Mouse (Mus musculus) erythroblast, embryonic 14.5 days (primary cell): ENCODE data around the gene Lbr.

Experiments used
- GATA1 ChIP-seq: IDR thresholded peaks from 2 replicates; pipeline ENCODE4 v1.6.1; 2012; ENCODE audit warnings: low read length, inconsistent platforms, mixed read lengths
- TAL1 ChIP-seq: IDR thresholded peaks from 3 replicates; pipeline ENCODE4 v1.6.1; 2012; ENCODE audit warnings: low read length, inconsistent platforms, mixed read lengths

- TF ChIP-seq TAL1 (no peak), GATA1 (no peak)
Observed at GRCm38 (mm10) chr1:181841396-181841795, 1.4 kb downstream of the Lbr start.
